Mouse (Mus musculus) erythroblast, embryonic 14.5 days (primary cell): ENCODE measurements around the gene Bmp4.

Experiments
- GATA1 ChIP-seq: IDR thresholded peaks from 2 replicates; pipeline ENCODE4 v1.6.1; 2012; ENCODE audit warnings: low read length, inconsistent platforms, mixed read lengths
- TAL1 ChIP-seq: IDR thresholded peaks from 3 replicates; pipeline ENCODE4 v1.6.1; 2012; ENCODE audit warnings: low read length, inconsistent platforms, mixed read lengths

DNA sequence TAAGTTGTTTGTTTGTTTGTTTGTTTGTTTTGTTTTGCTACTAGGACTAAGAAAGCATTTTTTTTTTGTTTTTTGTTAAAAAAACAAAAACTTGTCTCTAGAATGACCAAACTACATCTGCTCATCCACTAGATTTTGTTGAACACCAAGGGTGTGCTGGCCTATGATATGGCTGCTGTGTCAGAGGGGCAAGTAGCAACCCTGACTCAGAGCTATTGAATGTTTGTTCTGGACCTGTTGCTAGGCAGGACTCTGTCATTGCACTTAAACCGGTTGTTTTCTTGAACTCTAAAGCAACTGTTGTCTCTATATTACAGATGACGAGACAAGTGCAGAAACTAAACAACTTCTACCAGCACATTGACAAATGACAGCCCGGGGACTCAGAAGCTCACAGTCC, 17.9 kb upstream of the Bmp4 start:
- TF ChIP-seq TAL1 (no peak), GATA1 (no peak)
